Mouse (Mus musculus) heart, postnatal 0 days (tissue): ENCODE measurements around the gene Plg. TPM values are rescaled to one million over a fixed set of nuclear protein-coding genes. Genes with fewer than 3 reads are reported as not detected.

Experiments used
- ATAC-seq: fragments of 200-750 bp; cut with Nextera tagmentation; 2 replicates; pipeline ENCODE4 v1.8.0; 2017; ENCODE audit warnings: low read depth, moderate number of reproducible peaks, moderate library complexity; ENCODE audit not compliant: insufficient read depth
- DNase-seq: peaks from one replicate; pipeline ENCODE4 v3.0.0-alpha.2; 2016; ENCODE audit warnings: low spot score
- H3K27ac ChIP-seq: fragments of 300-500 bp; sonication (generic); 2 replicates; pipeline ENCODE4 v1.5.1; 2014; ENCODE audit warnings: low read depth, mild to moderate bottlenecking
- H3K27me3 ChIP-seq: fragments of 300-500 bp; sonication (generic); 2 replicates; pipeline ENCODE4 v1.6.1; 2014; ENCODE audit warnings: low read length, mixed read lengths; ENCODE audit not compliant: control insufficient read depth, insufficient read depth
- H3K36me3 ChIP-seq: fragments of 300-500 bp; sonication (generic); replicated peaks from 2 replicates; pipeline ENCODE4 v1.6.1; 2014; ENCODE audit warnings: low read length, mixed read lengths; ENCODE audit not compliant: control insufficient read depth, insufficient read depth
- H3K4me1 ChIP-seq: fragments of 300-500 bp; sonication (generic); 2 replicates; pipeline ENCODE4 v1.6.1; 2014; ENCODE audit warnings: antibody characterized with exemption; ENCODE audit not compliant: control insufficient read depth, insufficient read depth
- H3K4me2 ChIP-seq: fragments of 300-500 bp; sonication (generic); 2 replicates; pipeline ENCODE4 v1.6.1; 2014; ENCODE audit warnings: low read depth, mild to moderate bottlenecking, low read length, moderate library complexity
- H3K4me3 ChIP-seq: fragments of 300-500 bp; sonication (generic); 2 replicates; pipeline ENCODE4 v1.5.1; 2014; ENCODE audit warnings: low read depth, low read length
- H3K9ac ChIP-seq: fragments of 300-500 bp; sonication (generic); replicated peaks from 2 replicates; pipeline ENCODE4 v1.6.1; 2014; ENCODE audit warnings: low read depth, low read length, mixed read lengths
- H3K9me3 ChIP-seq: fragments of 300-500 bp; sonication (generic); replicated peaks from 2 replicates; pipeline ENCODE4 v1.6.1; 2016; ENCODE audit warnings: low read length; ENCODE audit not compliant: control insufficient read depth
- CTCF ChIP-seq: IDR thresholded peaks from 2 replicates; pipeline ENCODE4 v1.5.1; 2016; ENCODE audit warnings: antibody characterized with exemption, control low read depth, low read depth
- EP300 ChIP-seq: IDR thresholded peaks from 2 replicates; pipeline ENCODE4 v1.6.1; 2016; ENCODE audit warnings: antibody characterized with exemption, low read depth
- WGBS: fragments of 180-500 bp; shearing (Covaris S2); extraction: QIAGEN DNeasy Blood & Tissue Kit; methylation state at CpG from one replicate; pipeline ENCODE4 v1.1.7; 2014; 5-methylcytosine and 5-hydroxymethylcytosine counted together
- polyA plus RNA-seq: library from polyadenylated mRNA; unstranded; fragments of >200 nt; fragmentation: Nextera tagmentation; extraction: Ambion mirVana; gene quantifications from 2 replicates; pipeline ENCODE4 v1.2.1, GENCODE M21; 2015
- total RNA-seq: library from RNA; depleted of rRNA; stranded (reverse); fragments of >200 nt; gene quantifications from 2 replicates; pipeline ENCODE4 v1.2.3, GENCODE M21; 2014; ENCODE audit warnings: low replicate concordance

The Plg gene
- total and polyA plus RNA-seq, 2 experiments from 2014 or later, result 0.38 TPM; not detected in 1

- no peak overlapping the region for H3K9ac ChIP-seq
- H3K9me3 ChIP-seq, result no peaks in the 10 kb centered on the region
- DNase-seq, result peak; percentile 63
- H3K4me3 ChIP-seq, result no peak overlapping the region
- TF ChIP-seq EP300 (no peak), CTCF (no peak)
- WGBS, result 39% methylated on average over 10 of the region's 10 CpGs
- ATAC-seq, result peak; percentile 66
- H3K4me1 ChIP-seq, result peaks cover 9% of the 10 kb centered on the region; the same call in 1 of the 2 replicates
- no peaks in the 10 kb centered on the region for H3K36me3 ChIP-seq
- H3K4me2 ChIP-seq, result no peak overlapping the region
- H3K27ac ChIP-seq, result peak overlapping the region; percentile 44
- no peaks in the 10 kb centered on the region for H3K27me3 ChIP-seq
Observed at GRCm38 (mm10) chr17:12412181-12412890, 33.9 kb downstream of the Plg start.

DNA sequence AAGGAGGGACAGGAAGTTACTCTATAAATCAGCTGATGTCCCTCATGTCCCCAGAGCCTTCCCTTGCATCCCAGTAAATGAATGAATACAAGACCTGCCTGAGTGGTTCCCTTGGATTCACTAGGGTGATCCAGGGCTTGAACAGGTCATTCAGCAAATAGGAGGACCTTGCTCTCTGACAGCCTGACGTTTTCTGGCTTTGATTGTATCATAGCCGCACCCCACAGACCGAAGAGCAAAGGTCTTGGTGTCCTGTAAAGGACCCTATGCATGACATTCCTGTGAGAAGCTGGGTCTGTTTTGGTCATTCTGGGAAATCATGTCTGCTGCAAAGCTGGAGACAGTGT lies 34.5 kb downstream of the Plg start:
- Histone ChIP-seq H3K27me3 (no peaks in the 10 kb centered on the region), H3K36me3 (no peaks in the 10 kb centered on the region), H3K9ac (no peak overlapping the region), H3K4me2 (no peak overlapping the region), H3K9me3 (no peaks in the 10 kb centered on the region), H3K27ac (peak overlapping the region; percentile 44; the same call in 1 of the 2 replicates), H3K4me3 (no peak overlapping the region), H3K4me1 (peaks cover 9% of the 10 kb centered on the region; the same call in 1 of the 2 replicates)
- TF ChIP-seq CTCF (no peak), EP300 (no peak)
- 68% methylated on average over 3 of the region's 3 CpGs for WGBS
- ATAC-seq (no peak; the same call in 1 of the 2 replicates), DNase-seq (no peak)

GRCm38 (mm10) chr17:12415031-12415735 lies 36.8 kb downstream of the Plg start:
- no peak overlapping the region for H3K9ac ChIP-seq

DNA sequence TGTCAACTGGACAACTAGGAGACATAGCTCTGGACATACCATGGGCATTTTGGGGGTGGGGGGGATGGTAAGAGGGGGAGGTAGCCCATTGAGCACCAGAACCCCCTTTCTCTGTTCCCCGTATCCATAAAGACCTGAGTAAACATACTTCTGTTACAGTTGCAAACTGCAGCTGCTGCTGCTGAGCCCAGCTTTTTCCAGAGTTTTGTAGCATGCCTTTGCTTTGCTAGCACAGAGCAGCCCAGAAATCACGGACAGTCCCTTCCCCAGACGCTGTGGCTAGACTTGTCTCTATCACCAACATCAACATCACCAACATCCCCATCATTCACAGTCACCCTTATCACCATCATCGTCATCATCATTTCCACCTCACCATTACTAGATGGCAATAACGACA lies 37.3 kb downstream of the Plg start:
- no peak overlapping the region for H3K4me3 ChIP-seq
- no peaks in the 10 kb centered on the region for H3K9me3 ChIP-seq
- no peak overlapping the region for H3K9ac ChIP-seq
- no peaks in the 10 kb centered on the region for H3K27me3 ChIP-seq
- peaks cover 9% of the 10 kb centered on the region; the same call in 1 of the 2 replicates for H3K4me1 ChIP-seq
- no peak overlapping the region for H3K27ac ChIP-seq
- DNase-seq (no peak), ATAC-seq (no peak)
- H3K36me3 ChIP-seq, result no peaks in the 10 kb centered on the region
- no peak overlapping the region for H3K4me2 ChIP-seq
- 61% methylated on average over 5 of the region's 5 CpGs for WGBS
- no peak for TF ChIP-seq EP300

More at GRCm38 (mm10) chr17:12415031-12415735, 36.8 kb downstream of the Plg start:
- no peaks in the 10 kb centered on the region for H3K36me3 ChIP-seq
- H3K4me1 ChIP-seq, result peaks cover 9% of the 10 kb centered on the region; the same call in 1 of the 2 replicates
- no peak for DNase-seq
- peak; percentile 26; the same call in 1 of the 2 replicates for ATAC-seq
- no peak overlapping the region for H3K4me3 ChIP-seq
- 53% methylated on average over 15 of the region's 15 CpGs for WGBS
- no peaks in the 10 kb centered on the region for H3K27me3 ChIP-seq
- H3K27ac ChIP-seq, result peak overlapping the region; percentile 30; the same call in 1 of the 2 replicates
- H3K4me2 ChIP-seq, result no peak overlapping the region
- no peaks in the 10 kb centered on the region for H3K9me3 ChIP-seq
- TF ChIP-seq CTCF (no peak), EP300 (no peak)

DNA sequence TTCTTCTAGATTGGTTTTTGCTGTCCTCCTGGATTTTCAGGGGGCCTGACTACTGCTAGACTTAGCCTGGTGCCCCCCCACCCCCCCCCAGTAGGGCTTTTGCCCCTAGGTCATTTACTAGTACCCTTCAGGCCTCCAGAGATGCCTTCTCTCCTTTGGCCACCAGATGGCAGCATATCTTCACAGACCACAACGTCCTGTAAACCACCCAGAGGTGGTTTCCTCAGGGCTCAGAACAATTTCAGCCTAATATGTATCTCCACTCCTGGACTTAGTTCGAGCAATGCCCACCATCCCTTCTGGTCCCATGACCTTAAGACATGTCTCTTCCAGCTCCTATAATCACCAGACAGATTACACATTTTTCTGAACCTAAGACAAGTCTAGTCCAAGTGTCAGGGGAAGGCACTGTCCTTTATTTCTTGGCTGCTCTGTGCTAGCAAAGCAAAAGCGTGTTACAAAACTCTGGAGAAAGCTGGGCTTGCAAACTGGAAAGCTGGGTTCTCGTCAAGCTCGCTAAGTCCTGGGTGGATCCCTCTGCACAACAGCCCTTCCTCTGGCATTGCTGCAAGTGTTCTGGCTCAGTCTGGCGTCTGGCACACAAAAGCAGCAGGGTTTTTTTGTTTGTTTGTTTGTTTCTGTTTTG lies 38.0 kb downstream of the Plg start:
- WGBS, result 38% methylated on average over 6 of the region's 6 CpGs
- Histone ChIP-seq H3K4me1 (peaks cover 9% of the 10 kb centered on the region; the same call in 1 of the 2 replicates), H3K9ac (no peak overlapping the region), H3K4me3 (no peak overlapping the region), H3K27ac (no peak overlapping the region), H3K27me3 (no peaks in the 10 kb centered on the region), H3K4me2 (no peak overlapping the region), H3K36me3 (no peaks in the 10 kb centered on the region), H3K9me3 (no peaks in the 10 kb centered on the region)
- TF ChIP-seq EP300 (no peak), CTCF (peak; percentile 90)
- DNase-seq, result peak; percentile 77
- peak; percentile 43; the same call in 1 of the 2 replicates for ATAC-seq
